Mouse (Mus musculus): Measurements from ENCODE around the gene Ocm. TPM values are rescaled to one million over a fixed set of nuclear protein-coding genes. Genes with fewer than 3 reads are reported as not detected.

The Ocm gene
- not detected for total RNA-seq (2023)

DNA sequence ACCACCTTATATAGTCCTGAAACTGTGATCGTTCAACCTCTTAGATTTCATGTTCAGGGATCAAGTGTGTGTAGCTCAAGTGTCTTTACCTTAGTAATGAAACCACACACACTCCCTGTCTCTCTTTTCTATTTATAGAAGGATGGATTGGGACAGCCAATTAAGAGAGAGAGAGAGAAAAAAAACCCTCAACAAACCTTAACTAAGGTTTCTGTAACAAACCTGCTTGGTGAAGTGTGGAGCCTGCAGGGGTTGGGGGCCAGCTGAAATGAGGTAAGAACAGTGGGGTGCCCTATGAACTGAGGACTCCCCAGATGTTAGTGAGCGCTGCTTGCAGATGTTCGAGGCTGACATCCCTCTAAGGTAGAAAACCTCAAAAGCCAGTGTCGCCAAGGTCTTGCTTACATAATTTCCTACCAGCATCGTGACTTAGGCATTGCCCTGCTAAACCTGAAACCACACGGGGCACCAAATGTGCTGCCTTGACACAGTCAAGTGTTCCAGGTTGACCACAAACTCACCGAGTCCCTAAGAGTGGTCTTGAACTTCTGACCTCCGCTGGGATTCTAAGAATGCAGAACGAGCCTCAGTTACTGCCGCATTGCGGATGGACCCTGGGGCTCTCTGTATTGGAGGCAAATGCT lies at the start of gene Ocm:
Ocm (minus strand) TSS at position 51 of the 644 bp plus-strand sequence.

DNA sequence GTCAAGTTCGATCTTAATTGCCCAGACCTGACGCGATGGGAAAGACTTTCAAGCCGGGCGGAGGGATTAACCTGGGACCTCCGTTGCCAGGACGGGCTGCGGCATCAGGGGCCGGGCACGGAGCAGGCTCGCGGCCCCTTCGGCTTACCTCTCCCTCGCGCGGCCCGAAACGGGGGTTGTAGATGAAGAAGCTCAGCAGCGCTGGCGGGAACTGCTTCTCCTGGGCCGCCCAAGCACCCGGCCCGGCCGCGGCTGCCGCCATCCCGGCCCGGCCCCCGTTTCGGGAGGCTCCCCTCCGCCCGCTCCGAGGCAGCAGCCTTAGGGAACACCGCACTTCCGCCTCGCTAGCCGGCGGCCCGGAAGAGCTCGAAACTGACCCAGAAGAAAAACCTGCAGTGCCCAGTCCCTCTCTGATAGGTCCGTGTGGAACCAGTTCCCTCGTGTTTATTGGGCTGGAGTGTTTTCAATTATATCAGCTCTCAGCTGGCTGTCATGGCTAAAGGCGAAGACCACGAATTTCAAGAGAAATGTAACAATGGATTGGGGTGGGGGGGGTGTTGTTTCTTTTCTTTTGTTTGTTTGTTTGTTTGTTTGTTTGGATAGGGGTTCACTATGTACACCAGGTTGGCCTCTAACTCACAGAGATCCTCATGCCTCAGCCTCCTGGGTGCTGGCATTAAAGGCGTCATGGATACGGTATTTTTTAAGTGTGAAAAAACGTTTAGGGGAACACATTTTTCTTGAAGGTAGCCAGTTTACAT lies 11.7 kb downstream of the Ocm start, which contains the start of gene Ccz1:
Ccz1 (minus strand) TSS at position 327 of the 761 bp plus-strand sequence.

Other genes starting within 250 kb of the Ocm start
- 41.9 TPM for gene Eif2ak1, start 208.9 kb downstream of the Ocm start, total RNA-seq (2023)
- gene Ankrd61, start 129.0 kb downstream of the Ocm start, total RNA-seq (2023), result 0.32 TPM
- 20.6 TPM for gene Aimp2, start 116.8 kb downstream of the Ocm start, total RNA-seq (2023)
- gene Pms2, start 116.7 kb downstream of the Ocm start, total RNA-seq (2023), result 36.9 TPM
- gene Gm42421, start 98.5 kb downstream of the Ocm start, total RNA-seq (2023), result 3.1 TPM
- 0.38 TPM for gene Rsph10b, start 93.6 kb downstream of the Ocm start, total RNA-seq (2023)
- 80.4 TPM for gene Ccz1, start 11.8 kb downstream of the Ocm start, total RNA-seq (2023)
- gene Lmtk2, start 73.8 kb upstream of the Ocm start, total RNA-seq (2023), result 35.8 TPM
- 0.94 TPM for gene Bhlha15, start 163.6 kb upstream of the Ocm start, total RNA-seq (2023)
- 554 TPM for gene Tecpr1, start 196.9 kb upstream of the Ocm start, total RNA-seq (2023)
- 67.1 TPM for gene Bri3, start 217.8 kb upstream of the Ocm start, total RNA-seq (2023)